Mouse (Mus musculus): ENCODE data around the gene Olfr1364.

Olfr1364 gene

GRCm38 (mm10) chr13:21581659-21582058 lies at the start of gene Olfr1364:
Gene Olfr1364, minus strand, starts transcription at chr13:21581759.
- DNase-seq (ENCODE audit: low read depth, low spot score): no peak

GRCm38 (mm10) chr13:21613922-21614321 lies 32.4 kb upstream of the Olfr1364 start, which contains the start of gene Olfr1362:
Gene Olfr1362, minus strand, starts transcription at chr13:21614022.
- DNase-seq (ENCODE audit: low read depth, low spot score): no peak

- no peak for DNase-seq (ENCODE audit: low read depth, low spot score)
These were observed 10.1 kb upstream of the Olfr1364 start for GRCm38 (mm10) chr13:21591618-21592017.

- no peak for DNase-seq (ENCODE audit: low read depth, low spot score)
These were observed 21.8 kb downstream of the Olfr1364 start, which contains the start of gene Olfr1535 for GRCm38 (mm10) chr13:21559793-21560192. Gene Olfr1535, minus strand, starts transcription at chr13:21559893.

- no peak for DNase-seq (ENCODE audit: low read depth, low spot score)
These were observed 31.0 kb downstream of the Olfr1364 start for GRCm38 (mm10) chr13:21550416-21551110.

- no peak for DNase-seq (ENCODE audit: low read depth, low spot score)
These were observed 32.1 kb downstream of the Olfr1364 start for GRCm38 (mm10) chr13:21549487-21549886.

- DNase-seq (ENCODE audit: low read depth, low spot score): no peak
These were observed 38.9 kb downstream of the Olfr1364 start, which contains the start of gene Olfr1366 for GRCm38 (mm10) chr13:21542708-21543107. Gene Olfr1366, minus strand, starts transcription at chr13:21542808.

GRCm38 (mm10) chr13:21530781-21531201 lies 50.8 kb downstream of the Olfr1364 start, which contains the start of gene Zkscan8:
Gene Zkscan8, minus strand, starts transcription at chr13:21531120.
- DNase-seq (ENCODE audit: low read depth, low spot score): peak; percentile 92

GRCm38 (mm10) chr13:21530136-21530535 lies 51.4 kb downstream of the Olfr1364 start:
- DNase-seq (ENCODE audit: low read depth, low spot score): peak; percentile 5
